Mouse (Mus musculus) C2C12 (cell line): ENCODE results near the gene Wfdc1. TPM values are rescaled to one million over a fixed set of nuclear protein-coding genes. Genes with fewer than 3 reads are reported as not detected.

ENCODE experiments used
- H3K27me3 ChIP-seq: one replicate; pipeline ENCODE4 v1.6.1; 2011; ENCODE audit not compliant: control insufficient read depth, insufficient read depth, insufficient read length
- H3K36me3 ChIP-seq: one replicate; pipeline ENCODE4 v1.6.1; 2011; ENCODE audit not compliant: control insufficient read depth, insufficient read depth
- H3K4me3 ChIP-seq: one replicate; pipeline ENCODE4 v1.5.1; 2011; ENCODE audit warnings: mild to moderate bottlenecking, control low read depth; ENCODE audit not compliant: poor library complexity, insufficient read depth, severe bottlenecking
- H3K79me2 ChIP-seq: one replicate; pipeline ENCODE4 v1.6.1; 2011; ENCODE audit not compliant: control insufficient read depth, insufficient read depth
- H3K79me3 ChIP-seq: one replicate; pipeline ENCODE4 v1.6.1; 2011; ENCODE audit warnings: low read depth, control low read depth
- H3ac ChIP-seq: one replicate; pipeline ENCODE3; 2011; ENCODE audit warnings: low read depth; ENCODE audit not compliant: control insufficient read depth, insufficient read length
- CEBPB ChIP-seq: IDR thresholded peaks from one replicate; pipeline ENCODE4 v1.6.1; 2011; ENCODE audit warnings: low read depth, mild to moderate bottlenecking, control low read depth, moderate library complexity
- CTCF ChIP-seq: IDR thresholded peaks from one replicate; pipeline ENCODE4 v1.5.1; 2011; ENCODE audit not compliant: control insufficient read depth, insufficient read depth, insufficient read length
- FOSL1 ChIP-seq: IDR thresholded peaks from one replicate; pipeline ENCODE4 v1.8.0; 2011; ENCODE audit warnings: mild to moderate bottlenecking, low read length; ENCODE audit not compliant: poor library complexity, insufficient read depth, severe bottlenecking
- MAX ChIP-seq: IDR thresholded peaks from one replicate; pipeline ENCODE4 v1.6.1; 2011; ENCODE audit warnings: mild to moderate bottlenecking, control low read depth
- MYOD1 ChIP-seq: IDR thresholded peaks from one replicate; pipeline ENCODE4 v1.6.1; 2011; ENCODE audit warnings: low read depth; ENCODE audit not compliant: control insufficient read depth, insufficient read length
- MYOG ChIP-seq: IDR thresholded peaks from one replicate; pipeline ENCODE4 v1.6.1; 2011; ENCODE audit not compliant: control insufficient read depth, insufficient read length; ENCODE audit errors: extremely low read depth
- USF1 ChIP-seq: IDR thresholded peaks from one replicate; pipeline ENCODE4 v1.6.1; 2011; ENCODE audit warnings: low read depth, mild to moderate bottlenecking, control low read depth, moderate library complexity
- long read RNA-seq, 2 experiments: library from polyadenylated mRNA; unstranded; transcript quantifications; one replicate each; pipeline ENCODE4 v2.0.0; 2019 to 2020
- polyA plus RNA-seq: library from polyadenylated mRNA; unstranded; fragments of >200 nt; fragmentation: generic; extraction: Trizol; gene quantifications from one replicate; pipeline ENCODE4 v1.2.1, GENCODE M21; 2012; ENCODE audit warnings: missing spikeins

The Wfdc1 gene
- not detected for polyA plus RNA-seq
- long read RNA-seq, experiment 1, result 0 reads
- long read RNA-seq, experiment 2, result 0 reads

DNA sequence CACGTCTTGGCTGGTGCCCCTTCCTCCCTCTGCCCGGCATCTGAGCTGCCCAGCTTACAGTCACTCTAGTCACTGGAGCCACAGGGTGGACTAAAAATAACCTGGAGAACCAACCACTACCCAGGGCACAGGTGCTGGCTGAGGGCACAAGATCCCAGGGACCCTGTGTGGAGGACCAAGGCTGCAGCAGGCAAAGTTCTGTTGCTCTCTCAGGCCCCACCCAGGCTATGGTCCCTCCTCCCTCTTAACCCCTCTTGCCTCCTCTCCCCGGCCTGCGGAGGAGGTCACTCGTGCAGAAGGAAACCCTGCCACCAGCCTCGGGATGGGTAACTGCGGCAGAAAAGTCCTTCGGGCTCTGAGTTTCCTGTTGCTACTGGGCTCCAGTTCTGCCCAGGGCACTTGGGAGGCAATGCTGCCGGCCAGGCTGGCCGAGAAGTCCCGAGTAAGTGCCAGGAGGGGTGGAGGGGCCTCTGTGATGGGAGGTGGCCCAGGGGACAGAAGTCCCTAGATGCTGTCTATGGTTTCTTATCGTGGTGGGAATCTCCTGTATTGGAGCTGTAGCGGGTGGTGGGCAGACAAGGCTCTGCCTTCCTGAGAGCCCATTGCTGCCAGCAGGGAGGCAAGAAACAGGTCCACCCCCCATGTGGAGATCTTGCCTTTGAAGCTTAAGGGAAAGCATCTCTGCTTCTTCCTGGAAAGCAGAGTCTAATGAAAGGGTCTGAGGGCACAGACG, at the start of gene Wfdc1:
TSS of gene Wfdc1 (plus strand) at position 147 of the 733 bp plus-strand sequence.
- no peak for TF ChIP-seq MYOD1
- no peak for TF ChIP-seq CEBPB
- TF ChIP-seq MYOG, result no peak
- TF ChIP-seq USF1, result no peak
- no peak for TF ChIP-seq MAX
- TF ChIP-seq CTCF, result no peak
- TF ChIP-seq FOSL1, result no peak
- Histone ChIP-seq H3K36me3 (no peaks in the 10 kb centered on the region), H3K79me2 (no peaks in the 10 kb centered on the region), H3K79me3 (no peaks in the 10 kb centered on the region), H3K4me3 (no peak within 1 kb of the TSS), H3K27me3 (peaks cover 41% of the 10 kb centered on the region), H3ac (no peak within 1 kb of the TSS)

DNA sequence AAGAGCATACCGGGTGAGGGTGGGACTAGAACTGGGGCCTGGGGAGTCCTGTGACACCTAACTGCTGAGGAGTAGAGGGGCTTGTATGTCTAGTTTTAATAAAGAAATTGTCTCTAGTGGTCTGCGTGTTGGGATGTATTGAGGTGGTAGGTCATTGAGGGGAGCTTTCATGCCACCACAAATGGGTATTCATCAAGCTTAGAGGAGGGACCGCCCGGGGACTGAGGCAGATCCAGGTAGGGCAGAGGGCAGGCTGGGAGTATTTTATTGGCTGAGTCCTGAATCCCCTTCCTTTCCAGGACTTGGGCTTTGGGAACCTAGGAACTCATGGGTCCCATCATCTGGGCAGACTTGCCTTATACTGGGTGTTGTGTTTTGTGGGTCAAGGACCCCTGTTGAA, 49.4 kb upstream of the Wfdc1 start:
- Histone ChIP-seq H3K79me2 (no peaks in the 10 kb centered on the region), H3K27me3 (peaks cover 82% of the 10 kb centered on the region), H3ac (no peak overlapping the region), H3K79me3 (no peaks in the 10 kb centered on the region), H3K4me3 (no peak overlapping the region), H3K36me3 (no peaks in the 10 kb centered on the region)
- TF ChIP-seq USF1 (no peak), MAX (no peak), FOSL1 (no peak), CEBPB (no peak), CTCF (no peak), MYOD1 (no peak), MYOG (no peak)

DNA sequence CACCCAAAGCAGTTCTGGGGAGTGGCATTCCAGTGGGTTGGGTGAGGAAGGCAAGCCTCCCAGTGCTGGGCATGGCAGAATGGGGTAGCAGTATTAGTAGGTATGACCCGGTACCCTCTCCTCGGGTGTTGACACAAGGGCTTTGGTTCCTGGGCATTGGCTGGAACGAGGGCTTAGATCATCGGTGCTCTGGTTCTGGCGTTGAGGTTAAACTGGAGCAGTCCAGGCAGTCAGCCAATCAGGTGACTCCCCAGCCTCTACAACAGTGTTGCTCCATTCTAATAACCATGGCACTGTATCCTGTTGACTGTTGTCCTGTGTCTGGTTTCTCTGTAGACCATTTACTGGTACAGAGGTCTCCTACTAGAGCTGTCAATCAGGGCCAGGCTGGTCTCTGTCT, 48.6 kb upstream of the Wfdc1 start:
- TF ChIP-seq MAX (no peak), CEBPB (no peak)

DNA sequence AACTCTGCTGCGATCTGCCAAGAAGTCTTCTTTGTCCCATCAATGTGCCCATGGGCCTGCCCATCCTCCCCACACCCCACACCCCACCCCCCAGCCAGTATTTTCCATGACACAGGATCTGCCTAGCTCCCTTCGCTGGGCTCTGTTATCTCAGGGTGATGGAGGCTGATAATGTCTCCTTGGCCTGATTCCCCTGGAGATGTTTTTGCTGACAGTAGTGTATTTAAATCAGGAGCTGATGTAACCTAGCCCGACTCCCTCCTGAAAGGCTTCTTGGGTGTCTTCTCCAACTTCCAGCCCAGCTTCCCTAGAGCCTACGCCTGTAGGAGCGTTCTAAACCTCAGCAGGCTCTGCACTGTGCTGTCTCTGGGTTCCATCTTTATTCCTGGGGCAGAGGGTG, 47.3 kb upstream of the Wfdc1 start:
- H3K79me2 ChIP-seq, result no peaks in the 10 kb centered on the region

More for the DNA sequence above, 48.6 kb upstream of the Wfdc1 start:
- Histone ChIP-seq H3K36me3 (no peaks in the 10 kb centered on the region), H3K79me2 (no peaks in the 10 kb centered on the region), H3ac (no peak overlapping the region), H3K27me3 (peaks cover 86% of the 10 kb centered on the region), H3K79me3 (no peaks in the 10 kb centered on the region), H3K4me3 (no peak overlapping the region)

DNA sequence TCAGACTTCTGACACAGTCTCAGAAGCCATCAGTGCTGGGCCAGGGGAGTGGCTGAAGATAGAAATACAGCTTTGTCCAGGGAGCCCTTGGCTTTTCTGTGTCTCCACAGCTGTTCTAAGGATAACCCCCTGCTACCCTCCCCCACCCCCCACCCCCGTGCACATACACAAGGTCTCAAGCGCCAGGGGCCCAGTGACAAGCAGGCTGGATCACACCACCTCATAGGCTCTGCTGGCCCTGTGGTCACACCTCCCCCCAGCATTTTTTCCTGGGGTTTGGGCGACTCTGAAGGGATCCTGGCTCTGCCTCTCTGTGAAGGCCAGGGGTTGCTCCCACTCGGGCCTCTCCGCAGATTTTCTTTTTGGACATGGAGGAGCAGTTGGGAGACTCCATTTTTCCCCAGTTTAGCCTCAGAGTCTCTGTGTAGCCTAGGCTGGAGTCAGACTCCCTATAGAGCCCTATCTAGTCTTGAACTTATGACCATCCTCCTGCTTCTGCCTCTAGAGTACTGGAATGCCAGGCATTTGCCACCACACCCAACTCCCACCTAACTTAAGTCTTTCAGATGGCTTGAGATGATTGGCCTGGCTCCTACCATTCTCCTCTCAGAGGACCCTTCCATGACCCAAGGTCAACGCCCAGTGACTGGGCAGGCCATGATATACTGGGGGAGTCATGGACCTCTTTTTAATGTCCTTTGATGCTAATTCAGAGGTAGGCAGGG, 45.9 kb upstream of the Wfdc1 start:
- Histone ChIP-seq H3K79me3 (no peaks in the 10 kb centered on the region), H3K79me2 (no peaks in the 10 kb centered on the region), H3K27me3 (peaks cover 86% of the 10 kb centered on the region), H3K36me3 (no peaks in the 10 kb centered on the region), H3ac (no peak overlapping the region), H3K4me3 (no peak overlapping the region)
- no peak for TF ChIP-seq CTCF
- no peak for TF ChIP-seq USF1
- TF ChIP-seq MAX, result no peak
- TF ChIP-seq FOSL1, result no peak
- no peak for TF ChIP-seq CEBPB
- TF ChIP-seq MYOD1, result no peak
- TF ChIP-seq MYOG, result no peak

More for the DNA sequence above, 47.3 kb upstream of the Wfdc1 start:
- Histone ChIP-seq H3K36me3 (no peaks in the 10 kb centered on the region), H3K79me3 (no peaks in the 10 kb centered on the region), H3ac (no peak overlapping the region), H3K4me3 (no peak overlapping the region), H3K27me3 (peaks cover 86% of the 10 kb centered on the region)
- TF ChIP-seq MYOG (no peak), MYOD1 (no peak), USF1 (no peak), FOSL1 (no peak), MAX (no peak), CEBPB (no peak), CTCF (no peak)
